Mouse (Mus musculus): ENCODE data around the gene Prkag1. TPM values are rescaled to one million over a fixed set of nuclear protein-coding genes. Genes with fewer than 3 reads are reported as not detected.
"Not testable (repeated sequence)": the region's sequence is repeated elsewhere in the genome, so short reads cannot be mapped to it uniquely, and the experiment has no call there.

The Prkag1 gene
- polyA plus RNA-seq, 1 experiment from 2014 or later = 94.6 TPM

DNA sequence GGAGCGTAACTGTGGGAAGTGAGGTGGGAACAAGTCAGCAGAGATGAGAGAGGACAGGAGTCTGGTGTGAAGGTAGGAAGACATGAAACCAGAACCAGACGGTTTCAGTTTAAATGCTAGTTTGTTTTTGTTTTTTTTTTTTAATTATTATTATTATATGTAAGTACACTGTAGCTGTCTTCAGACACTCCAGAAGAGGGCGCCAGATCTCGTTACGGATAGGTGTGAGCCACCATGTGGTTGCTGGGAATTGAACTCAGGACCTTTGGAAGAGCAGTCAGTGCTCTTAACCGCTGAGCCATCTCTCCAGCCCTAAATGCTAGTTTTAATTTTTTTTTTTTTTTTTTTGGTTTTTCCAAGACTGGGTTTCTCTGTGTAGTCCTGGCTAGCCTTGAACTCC is 21.1 kb downstream of the Prkag1 start:
- 80% methylated on average over 6 of the region's 6 CpGs for WGBS
- ATAC-seq; H3K36me3 ChIP-seq (ENCODE audit: control insufficient read depth, insufficient read depth, low read length); H3K4me3 ChIP-seq (ENCODE audit: low read length); H3K27ac ChIP-seq (ENCODE audit: low read length); H3K4me2 ChIP-seq (ENCODE audit: low read depth, low read length); H3K9me3 ChIP-seq (ENCODE audit: control insufficient read depth, low read length); H3K9ac ChIP-seq (ENCODE audit: low read depth, low read length): not testable (repeated sequence)
- peaks cover 48% of the 10 kb centered on the region for H3K27me3 ChIP-seq (replicated peaks; ENCODE audit: control insufficient read depth, insufficient read depth, low read length)
- peaks cover 27% of the 10 kb centered on the region for H3K4me1 ChIP-seq (ENCODE audit: control insufficient read depth, insufficient read depth, low read length)

DNA sequence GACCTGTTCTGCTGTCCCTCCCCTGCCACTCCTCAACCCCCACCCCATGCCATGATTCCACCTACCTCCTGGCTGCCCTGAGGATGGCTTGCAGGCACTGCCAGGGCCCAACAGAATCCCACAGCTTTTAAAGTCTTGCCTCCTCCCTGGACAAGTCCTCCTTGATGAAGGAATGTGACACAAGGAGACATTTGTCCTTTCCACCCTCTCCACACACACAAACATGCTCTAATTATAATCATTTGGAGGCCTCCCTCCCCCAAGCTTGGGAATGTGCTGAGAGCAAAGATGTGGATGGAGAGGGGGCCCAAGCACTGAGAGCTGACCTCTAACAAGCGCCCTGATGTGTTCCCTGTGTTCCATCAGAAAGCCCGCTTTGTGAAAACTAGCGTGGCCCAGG is 21.9 kb downstream of the Prkag1 start, which contains the start of gene Ddn:
Ddn (minus strand) TSS at position 101 of the 400 bp plus-strand sequence.
- Histone ChIP-seq H3K27me3 (replicated peaks; ENCODE audit: control insufficient read depth, insufficient read depth, low read length) (peaks cover 55% of the 10 kb centered on the region), H3K36me3 (ENCODE audit: control insufficient read depth, insufficient read depth, low read length) (peaks cover 7% of the 10 kb centered on the region), H3K9ac (ENCODE audit: low read depth, low read length) (no peak within 1 kb of the TSS), H3K4me2 (ENCODE audit: low read depth, low read length) (no peak within 1 kb of the TSS), H3K4me1 (ENCODE audit: control insufficient read depth, insufficient read depth, low read length) (peaks cover 27% of the 10 kb centered on the region), H3K27ac (ENCODE audit: low read length) (no peak within 1 kb of the TSS), H3K4me3 (ENCODE audit: low read length) (peak within 1 kb of the TSS; percentile 45), H3K9me3 (ENCODE audit: control insufficient read depth, low read length) (no peaks in the 10 kb centered on the region)
- ATAC-seq = no peak
- 53% methylated on average over 3 of the region's 3 CpGs for WGBS

DNA sequence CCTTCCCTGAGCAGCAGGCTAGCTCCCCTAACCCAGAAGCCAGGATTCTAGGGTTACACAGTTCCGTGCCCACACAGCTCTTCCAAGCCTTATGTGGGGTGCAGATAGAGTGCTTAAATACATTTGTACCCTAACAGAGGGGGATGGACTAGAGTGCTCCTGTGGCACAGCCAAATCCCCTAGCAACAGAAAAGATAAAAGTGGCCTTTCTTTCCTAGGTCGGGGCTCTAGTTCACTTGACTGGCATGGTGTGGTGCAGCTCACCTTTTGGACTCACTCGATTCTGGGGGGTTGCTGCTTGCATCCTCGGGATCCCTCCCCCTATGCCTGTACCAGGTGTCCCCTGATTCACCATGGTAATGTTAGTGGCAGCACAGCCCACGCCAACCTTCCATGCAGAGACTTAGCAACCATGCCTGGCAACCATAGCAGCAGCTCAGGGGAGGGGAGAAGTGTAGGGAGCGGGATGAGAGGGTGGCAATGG is 22.6 kb downstream of the Prkag1 start:
- no peak overlapping the region for H3K4me3 ChIP-seq (ENCODE audit: low read length)
- H3K4me2 ChIP-seq (ENCODE audit: low read depth, low read length) = no peak overlapping the region

DNA sequence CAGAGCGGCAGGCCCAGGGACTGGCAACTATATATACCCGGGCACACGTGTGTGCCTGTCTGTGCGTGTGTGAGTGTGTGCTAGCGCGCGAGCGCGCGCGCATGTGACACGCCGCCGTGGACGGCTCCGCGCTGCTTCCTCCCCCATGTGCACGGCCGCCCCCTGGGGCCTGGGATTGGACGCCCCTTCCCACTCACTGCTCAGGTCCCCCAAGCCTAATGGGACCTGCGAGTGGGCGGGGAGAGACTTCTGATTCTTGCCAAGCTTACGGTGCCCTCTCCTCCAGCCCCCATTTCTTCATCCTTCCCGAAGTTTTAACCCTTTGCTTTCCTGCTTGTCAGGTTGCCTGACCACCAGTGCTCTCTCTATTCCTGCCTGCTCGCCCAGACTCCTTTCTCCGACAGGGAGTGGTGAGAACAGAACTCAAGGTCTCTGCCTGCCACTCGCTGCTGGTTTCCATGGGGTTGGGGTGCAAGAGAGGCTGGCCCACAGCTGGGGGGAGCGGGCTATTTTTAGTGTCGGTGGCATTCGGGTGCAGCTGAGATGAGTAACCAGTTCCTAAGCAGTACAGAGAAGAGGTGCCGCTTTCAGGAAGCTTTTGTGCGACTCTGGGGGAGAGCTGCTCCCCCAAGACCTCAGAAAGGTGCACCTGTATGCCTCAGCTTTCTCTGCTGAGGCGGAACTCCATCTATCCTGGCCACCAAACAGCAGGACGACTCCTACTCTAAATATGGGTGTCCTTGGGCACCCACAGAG is 23.2 kb downstream of the Prkag1 start:
- H3K27me3 ChIP-seq (replicated peaks; ENCODE audit: control insufficient read depth, insufficient read depth, low read length) = peaks cover 65% of the 10 kb centered on the region
- H3K4me1 ChIP-seq (ENCODE audit: control insufficient read depth, insufficient read depth, low read length) = peaks cover 33% of the 10 kb centered on the region
- 2% methylated on average over 26 of the region's 34 CpGs for WGBS
- ATAC-seq = no peak
- H3K4me2 ChIP-seq (ENCODE audit: low read depth, low read length) = peak overlapping the region; percentile 81
- no peaks in the 10 kb centered on the region for H3K9me3 ChIP-seq (ENCODE audit: control insufficient read depth, low read length)
- peak overlapping the region; percentile 45 for H3K4me3 ChIP-seq (ENCODE audit: low read length)
- no peak overlapping the region for H3K27ac ChIP-seq (ENCODE audit: low read length)
- H3K36me3 ChIP-seq (ENCODE audit: control insufficient read depth, insufficient read depth, low read length) = peaks cover under 1% of the 10 kb centered on the region; the same call in 1 of the 2 replicates
- peak overlapping the region; percentile 56 for H3K9ac ChIP-seq (ENCODE audit: low read depth, low read length)

More for the DNA sequence above, 22.6 kb downstream of the Prkag1 start:
- no peak overlapping the region for H3K9ac ChIP-seq (ENCODE audit: low read depth, low read length)
- H3K27ac ChIP-seq (ENCODE audit: low read length) = no peak overlapping the region
- no peaks in the 10 kb centered on the region for H3K9me3 ChIP-seq (ENCODE audit: control insufficient read depth, low read length)
- peaks cover 7% of the 10 kb centered on the region for H3K36me3 ChIP-seq (ENCODE audit: control insufficient read depth, insufficient read depth, low read length)
- no peak for ATAC-seq
- peaks cover 30% of the 10 kb centered on the region for H3K4me1 ChIP-seq (ENCODE audit: control insufficient read depth, insufficient read depth, low read length)
- peaks cover 59% of the 10 kb centered on the region for H3K27me3 ChIP-seq (replicated peaks; ENCODE audit: control insufficient read depth, insufficient read depth, low read length)
- 14% methylated on average over 6 of the region's 6 CpGs for WGBS

DNA sequence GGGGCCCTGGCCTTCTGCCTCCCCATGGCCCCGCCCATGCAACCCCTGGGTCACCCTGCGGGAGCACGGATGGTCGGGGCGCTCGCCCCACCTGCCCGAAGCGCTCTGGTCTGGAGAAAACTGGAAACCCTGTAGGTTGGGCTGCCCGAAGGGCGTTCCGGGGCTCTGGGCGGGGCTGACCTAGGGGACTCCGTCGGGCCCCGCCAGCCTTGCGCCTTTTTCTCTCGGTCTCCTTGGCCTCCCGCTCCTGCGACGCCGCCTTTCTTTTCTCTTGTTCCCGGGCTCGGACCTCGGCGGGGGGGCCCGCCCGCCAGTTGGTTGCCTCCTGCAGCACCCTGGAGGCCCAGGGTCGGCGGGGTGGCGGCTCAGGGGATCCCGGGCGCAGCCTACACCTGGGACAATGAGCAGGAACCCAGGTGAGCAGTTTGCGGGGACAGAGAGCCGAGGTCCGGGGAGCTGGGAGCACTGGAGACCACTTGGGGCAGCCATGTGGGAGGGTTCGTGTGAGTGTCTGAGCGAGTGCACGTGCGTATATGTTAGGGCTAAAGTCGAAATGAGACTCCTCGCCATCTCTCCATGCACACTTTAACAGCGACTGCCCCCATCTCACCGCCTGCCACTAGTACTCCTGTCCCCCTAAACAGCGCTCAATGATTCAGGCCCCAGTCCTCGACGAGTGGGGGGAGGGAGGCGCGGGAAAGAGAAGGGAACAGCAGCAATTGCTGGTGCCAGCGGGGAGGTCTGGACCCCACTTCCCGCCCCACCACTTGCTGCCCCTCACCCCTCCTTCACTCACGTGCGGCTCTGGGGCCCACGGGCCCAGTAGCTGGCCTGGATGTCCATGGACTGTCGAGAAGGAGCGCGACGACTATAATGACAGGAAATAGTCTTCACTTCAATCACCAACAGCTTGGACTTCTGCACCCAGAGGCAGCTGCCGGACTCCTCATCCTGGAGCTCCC is 24.2 kb downstream of the Prkag1 start:
- no peaks in the 10 kb centered on the region for H3K36me3 ChIP-seq (ENCODE audit: control insufficient read depth, insufficient read depth, low read length)
- ATAC-seq = peak; percentile 49
- peaks cover 33% of the 10 kb centered on the region for H3K4me1 ChIP-seq (ENCODE audit: control insufficient read depth, insufficient read depth, low read length)
- peak overlapping the region; percentile 81 for H3K4me2 ChIP-seq (ENCODE audit: low read depth, low read length)
- H3K27me3 ChIP-seq (replicated peaks; ENCODE audit: control insufficient read depth, insufficient read depth, low read length) = peaks cover 72% of the 10 kb centered on the region
- peak overlapping the region; percentile 57 for H3K9ac ChIP-seq (ENCODE audit: low read depth, low read length)
- H3K9me3 ChIP-seq (ENCODE audit: control insufficient read depth, low read length) = no peaks in the 10 kb centered on the region
- H3K27ac ChIP-seq (ENCODE audit: low read length) = no peak overlapping the region
- peak overlapping the region; percentile 45 for H3K4me3 ChIP-seq (ENCODE audit: low read length)
- under 1% methylated on average over 57 of the region's 58 CpGs for WGBS

DNA sequence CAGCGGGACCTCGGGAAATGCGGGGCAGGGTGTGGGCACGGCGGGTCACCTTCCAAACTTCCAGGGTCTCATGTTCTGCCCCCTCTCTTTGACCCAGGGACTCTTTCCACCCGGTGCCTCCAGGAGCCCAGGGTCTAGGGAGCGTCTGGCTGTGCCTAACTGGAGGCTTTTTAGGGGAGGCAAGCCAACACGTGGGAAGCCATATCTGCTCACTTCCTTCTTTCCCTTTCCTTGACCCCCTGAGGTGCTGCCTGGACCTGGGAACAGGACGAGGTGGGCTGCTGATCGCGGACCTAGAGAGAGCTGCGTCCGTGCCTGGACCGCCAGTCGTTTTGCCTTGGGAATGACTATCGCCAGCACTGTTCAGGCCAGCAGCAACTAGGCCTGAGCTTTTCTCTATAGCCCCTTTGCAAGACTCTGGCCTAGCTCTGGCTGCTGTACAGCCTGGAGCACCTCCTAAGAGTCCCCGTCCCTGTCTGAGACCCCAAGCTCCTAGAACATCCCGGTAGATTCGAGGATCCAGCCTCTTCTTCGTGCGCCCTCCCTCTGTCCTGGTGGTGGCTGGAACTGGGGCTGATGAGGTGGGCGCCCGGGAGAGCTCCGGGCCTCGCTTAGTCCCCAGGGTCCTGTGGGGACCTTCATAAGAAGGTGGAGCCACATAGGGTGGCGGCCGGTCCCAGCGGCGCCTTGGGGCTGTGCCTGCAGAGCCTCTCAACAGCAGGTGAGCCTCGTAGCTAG is 25.1 kb downstream of the Prkag1 start:
- 16% methylated on average over 30 of the region's 30 CpGs for WGBS
- peaks cover 33% of the 10 kb centered on the region for H3K4me1 ChIP-seq (ENCODE audit: control insufficient read depth, insufficient read depth, low read length)
- peak overlapping the region; percentile 68; the same call in 1 of the 2 replicates for H3K9ac ChIP-seq (ENCODE audit: low read depth, low read length)
- H3K27me3 ChIP-seq (replicated peaks; ENCODE audit: control insufficient read depth, insufficient read depth, low read length) = peaks cover 78% of the 10 kb centered on the region
- H3K36me3 ChIP-seq (ENCODE audit: control insufficient read depth, insufficient read depth, low read length) = no peaks in the 10 kb centered on the region
- ATAC-seq = 0 out of 2 replicates have a peak, but pooled peaks have one; percentile 2
- H3K27ac ChIP-seq (ENCODE audit: low read length) = no peak overlapping the region
- H3K4me3 ChIP-seq (ENCODE audit: low read length) = peak overlapping the region; percentile 52
- H3K4me2 ChIP-seq (ENCODE audit: low read depth, low read length) = peak overlapping the region; percentile 81
- no peaks in the 10 kb centered on the region for H3K9me3 ChIP-seq (ENCODE audit: control insufficient read depth, low read length)

DNA sequence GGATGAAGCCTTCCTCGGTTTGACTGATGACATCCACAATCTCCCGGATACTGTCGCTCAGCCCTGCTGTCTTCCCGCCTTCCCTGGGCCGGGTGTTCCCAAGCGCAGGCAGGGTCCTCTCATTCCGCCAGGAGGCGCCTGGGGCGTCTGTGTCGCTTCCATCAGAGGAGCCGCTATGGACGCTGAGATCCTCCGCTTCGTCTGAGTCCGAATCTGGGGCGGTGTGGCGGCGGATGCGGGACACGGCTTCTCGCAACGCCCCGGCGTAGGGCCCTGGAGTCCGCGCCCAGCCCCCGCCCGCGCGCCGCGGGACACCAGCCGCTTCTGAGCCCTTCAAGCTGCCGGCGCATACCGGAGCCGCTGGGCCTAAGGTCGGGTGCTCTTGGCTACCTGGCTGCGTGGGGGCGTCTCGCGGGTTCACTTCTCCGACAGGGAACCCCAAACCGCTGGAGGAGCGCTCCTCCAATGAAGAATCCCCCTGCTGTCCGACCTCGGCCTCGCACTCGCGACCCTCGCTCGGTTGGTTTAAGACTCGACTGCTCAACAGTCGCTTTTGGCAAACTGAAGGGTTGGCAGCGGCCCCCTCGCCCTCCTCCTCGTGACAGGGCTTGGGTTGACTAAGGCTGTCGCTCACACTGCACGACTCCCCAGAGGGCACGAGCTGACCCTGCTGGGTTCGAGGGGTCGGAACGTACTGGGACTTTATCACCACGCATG is 25.8 kb downstream of the Prkag1 start:
- H3K4me3 ChIP-seq (ENCODE audit: low read length) = peak overlapping the region; percentile 52
- peak overlapping the region; percentile 84 for H3K4me2 ChIP-seq (ENCODE audit: low read depth, low read length)
- H3K9ac ChIP-seq (ENCODE audit: low read depth, low read length) = peak overlapping the region; percentile 68
- H3K27me3 ChIP-seq (replicated peaks; ENCODE audit: control insufficient read depth, insufficient read depth, low read length) = peaks cover 78% of the 10 kb centered on the region
- WGBS = 2% methylated on average over 64 of the region's 64 CpGs
- ATAC-seq = peak; percentile 52
- H3K36me3 ChIP-seq (ENCODE audit: control insufficient read depth, insufficient read depth, low read length) = no peaks in the 10 kb centered on the region
- peaks cover 33% of the 10 kb centered on the region for H3K4me1 ChIP-seq (ENCODE audit: control insufficient read depth, insufficient read depth, low read length)
- H3K27ac ChIP-seq (ENCODE audit: low read length) = no peak overlapping the region
- H3K9me3 ChIP-seq (ENCODE audit: control insufficient read depth, low read length) = no peaks in the 10 kb centered on the region

DNA sequence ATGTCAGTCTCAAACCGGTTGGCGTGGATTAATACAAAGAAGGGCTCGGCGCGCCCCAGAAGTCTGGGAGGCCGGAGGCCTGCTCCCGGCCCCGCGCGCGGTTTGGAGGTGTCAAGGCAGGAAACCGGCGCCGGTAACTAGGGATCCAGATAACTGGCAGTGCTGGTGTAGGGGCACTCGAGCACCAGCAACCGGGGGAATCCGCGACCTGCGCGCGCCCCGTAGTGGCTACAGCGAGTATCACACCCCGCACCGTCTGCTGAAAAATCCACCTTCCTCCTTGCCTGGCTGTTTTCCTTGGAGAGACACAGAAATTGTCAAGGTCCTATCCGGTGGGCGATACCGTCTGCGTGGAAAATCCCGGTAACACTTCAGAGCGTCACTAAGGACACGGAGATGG is 27.3 kb downstream of the Prkag1 start:
- H3K27me3 ChIP-seq (replicated peaks; ENCODE audit: control insufficient read depth, insufficient read depth, low read length) = peaks cover 79% of the 10 kb centered on the region
- 0 out of 2 replicates have a peak, but pooled peaks have one; percentile 19 for ATAC-seq
- H3K9ac ChIP-seq (ENCODE audit: low read depth, low read length) = no peak overlapping the region
- no peaks in the 10 kb centered on the region for H3K36me3 ChIP-seq (ENCODE audit: control insufficient read depth, insufficient read depth, low read length)
- WGBS = 2% methylated on average over 32 of the region's 32 CpGs
- H3K4me3 ChIP-seq (ENCODE audit: low read length) = peak overlapping the region; percentile 22; the same call in 1 of the 2 replicates
- peaks cover 33% of the 10 kb centered on the region for H3K4me1 ChIP-seq (ENCODE audit: control insufficient read depth, insufficient read depth, low read length)
- no peaks in the 10 kb centered on the region for H3K9me3 ChIP-seq (ENCODE audit: control insufficient read depth, low read length)
- H3K4me2 ChIP-seq (ENCODE audit: low read depth, low read length) = peak overlapping the region; percentile 46
- no peak overlapping the region for H3K27ac ChIP-seq (ENCODE audit: low read length)

Measured in intestine, embryonic 16.5 days (tissue).